Mouse (Mus musculus) stomach, embryonic 14.5 days (tissue): ENCODE results near the gene Prkch. TPM values are rescaled to one million over a fixed set of nuclear protein-coding genes. Genes with fewer than 3 reads are reported as not detected.

Experiments used
- ATAC-seq: fragments of 200-750 bp; cut with Nextera tagmentation; 2 replicates; pipeline ENCODE4 v1.8.0; 2017; ENCODE audit warnings: low read depth, moderate TSS enrichment; ENCODE audit not compliant: insufficient number of reproducible peaks, insufficient read depth, low FRiP score
- H3K27ac ChIP-seq: fragments of 300-500 bp; sonication (generic); 2 replicates; pipeline ENCODE4 v1.5.1; 2014; ENCODE audit warnings: mild to moderate bottlenecking, low read length, moderate library complexity, mixed read lengths
- H3K27me3 ChIP-seq: fragments of 300-500 bp; sonication (generic); 2 replicates; pipeline ENCODE4 v1.6.1; 2014; ENCODE audit warnings: low read length, control low read depth, mixed read lengths; ENCODE audit not compliant: control insufficient read depth, insufficient read depth
- H3K36me3 ChIP-seq: fragments of 300-500 bp; sonication (generic); 2 replicates; pipeline ENCODE4 v1.6.1; 2014; ENCODE audit warnings: mild to moderate bottlenecking, control low read depth, low read length, moderate library complexity, mixed read lengths; ENCODE audit not compliant: control insufficient read depth, insufficient read depth
- H3K4me1 ChIP-seq: fragments of 300-500 bp; sonication (generic); 2 replicates; pipeline ENCODE4 v1.6.1; 2014; ENCODE audit warnings: low read length, control low read depth, mixed read lengths; ENCODE audit not compliant: control insufficient read depth, insufficient read depth
- H3K4me2 ChIP-seq: fragments of 300-500 bp; sonication (generic); replicated peaks from 2 replicates; pipeline ENCODE4 v1.6.1; 2014; ENCODE audit warnings: low read depth, low read length, control low read depth
- H3K4me3 ChIP-seq: fragments of 300-500 bp; sonication (generic); 2 replicates; pipeline ENCODE4 v1.5.1; 2014; ENCODE audit warnings: low read depth, low read length, control low read depth
- H3K9ac ChIP-seq: fragments of 300-500 bp; sonication (generic); replicated peaks from 2 replicates; pipeline ENCODE4 v1.6.1; 2014; ENCODE audit warnings: low read depth, mild to moderate bottlenecking, control low read depth, low read length, moderate library complexity, mixed read lengths
- H3K9me3 ChIP-seq: fragments of 300-500 bp; sonication (generic); 2 replicates; pipeline ENCODE4 v1.6.1; 2016; ENCODE audit warnings: low read depth, low read length, control low read depth; ENCODE audit not compliant: control insufficient read depth
- WGBS: fragments of 180-500 bp; shearing (Covaris S2); extraction: QIAGEN DNeasy Blood & Tissue Kit; methylation state at CpG from one replicate; pipeline ENCODE4 v1.1.7; 2014; 5-methylcytosine and 5-hydroxymethylcytosine counted together
- polyA plus RNA-seq: library from polyadenylated mRNA; unstranded; fragments of >200 nt; fragmentation: Nextera tagmentation; extraction: Ambion mirVana; gene quantifications from 2 replicates; pipeline ENCODE4 v1.2.1, GENCODE M21; 2014

The Prkch gene
- polyA plus RNA-seq, 1 experiment from 2014 or later = 12.1 TPM

DNA sequence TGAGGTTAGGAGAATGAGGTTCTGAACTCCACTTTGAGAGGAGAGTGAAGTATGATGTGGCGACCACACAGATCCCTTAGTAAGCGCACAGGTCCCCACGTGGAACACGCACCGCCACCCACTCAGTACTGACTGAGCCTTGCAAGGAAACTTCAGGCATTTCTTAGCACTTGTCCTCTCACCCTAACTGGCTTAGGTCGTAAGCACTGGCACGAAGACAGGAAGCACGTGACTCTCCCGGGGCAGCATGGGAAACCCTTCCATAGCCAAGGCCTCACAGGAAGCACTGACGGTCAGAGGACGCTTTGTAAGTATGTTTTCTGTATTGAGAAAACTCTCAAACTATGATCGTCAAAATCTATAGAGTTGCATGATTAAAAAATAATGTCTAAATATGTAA, 237.7 kb downstream of the Prkch start:
- Histone ChIP-seq H3K27ac (no peak overlapping the region), H3K9ac (no peak overlapping the region), H3K4me2 (no peak overlapping the region), H3K4me1 (no peaks in the 10 kb centered on the region), H3K27me3 (no peaks in the 10 kb centered on the region), H3K9me3 (no peaks in the 10 kb centered on the region), H3K4me3 (no peak overlapping the region), H3K36me3 (no peaks in the 10 kb centered on the region)
- ATAC-seq = no peak
- 85% methylated on average over 12 of the region's 12 CpGs for WGBS

- no peaks in the 10 kb centered on the region for H3K36me3 ChIP-seq
- no peaks in the 10 kb centered on the region for H3K9me3 ChIP-seq
- WGBS = 64% methylated on average over 1 of the region's 1 CpGs
- H3K27ac ChIP-seq = no peak overlapping the region
- no peak for ATAC-seq
- H3K27me3 ChIP-seq = no peaks in the 10 kb centered on the region
- no peak overlapping the region for H3K4me2 ChIP-seq
- no peak overlapping the region for H3K9ac ChIP-seq
- H3K4me3 ChIP-seq = no peak overlapping the region
- no peaks in the 10 kb centered on the region for H3K4me1 ChIP-seq
Measured at GRCm38 (mm10) chr12:73824828-73825227, 240.2 kb downstream of the Prkch start.

Other genes with a start within 250 kb of the Prkch start
- gene Tmem30b, start 38.4 kb upstream of the Prkch start, polyA plus RNA-seq = 14.5 and 16.8 TPM in 2 replicates